Mouse (Mus musculus): Measurements from ENCODE around the gene Kcnk1.

GRCm38 (mm10) chr8:126074111-126074510, 79.1 kb downstream of the Kcnk1 start:
- TF ChIP-seq POLR2A (IDR thresholded peaks at IDR 0.05; ENCODE audit: low read depth, low read length) (no peak), CTCF (IDR thresholded peaks at IDR 0.05; ENCODE audit: borderline replicate concordance, insufficient read depth, low read length) (no peak)
